In genomic region chrX:163876636-163877035, GRCm38 (mm10) we compare ENCODE assay signal across 18 mouse cellular contexts. TPM values are rescaled to one million over a fixed set of nuclear protein-coding genes. Genes with fewer than 3 reads are reported as not detected.
DNase-seq lines count a peak whose midpoint lies in the region; ATAC-seq lines count a peak whose summit lies in the region.
"Had no signal": no experiment of that assay in that cellular context is flagged by ENCODE, and none has a peak within 500 bp of the region (broad histone marks: within the 10 kb centered on the region; RNA-seq: fewer than 3 reads in every experiment).

No protein-coding gene starts in this region.

- 0 out of 2 replicates have a peak, but pooled peaks have one; percentile 39 for ATAC-seq in megakaryocyte progenitor cell, adult 5-6 weeks (replicated peaks; ENCODE audit: poor library complexity)
- ATAC-seq: CD4-positive, CD25-positive, alpha-beta regulatory T cell, adult 4 months; forebrain, embryonic 13.5 days; forebrain, embryonic 15.5 days; forebrain, postnatal 0 days had no signal

- peak; percentile 9 for DNase-seq in ES-CJ7 (ENCODE audit: low read depth, low spot score)
- peak; percentile 52 for DNase-seq in ZHBTc4 (ENCODE audit: low read depth, low spot score)
- no peak for DNase-seq in adrenal gland, postnatal 14 days
- no peak for DNase-seq in thymus, postnatal 25 days
- DNase-seq: adrenal gland, adult 2 months; adrenal gland, postnatal 10 days; adrenal gland, postnatal 36 days; B cell, adult 2 months; cerebellum, adult 11-12 months; cerebellum, adult 2 months; cerebellum, adult 9-10 months; cerebellum, postnatal 10 days; cerebellum, postnatal 25 days; forebrain, postnatal 0 days had no signal

RNA-seq across cellular contexts. Expression of gene Ap1s2, which starts 32.2 kb away (rescaled TPM):
- total RNA-seq in megakaryocyte progenitor cell, adult 5-6 weeks (2015): 59.0 and 74.5 TPM in 2 replicates
- total RNA-seq in megakaryocyte progenitor cell, adult 5-6 weeks (2017): 35.7 and 37.4 TPM in 2 replicates
- 20.3 and 25.0 TPM in 2 replicates for total RNA-seq in adrenal gland, postnatal 14 days (2021)

Comparison
In these comparisons a context has a peak if more than half of its experiments do, and no peak if none do; other contexts are left out.
1. DNase-seq: peak in ES-CJ7 (single experiment) and ZHBTc4 (single experiment); none in adrenal gland, postnatal 14 days (single experiment) and thymus, postnatal 25 days (single experiment).